Mouse (Mus musculus) stomach, embryonic 15.5 days (tissue): ENCODE data around the gene Flt3l. TPM values are rescaled to one million over a fixed set of nuclear protein-coding genes. Genes with fewer than 3 reads are reported as not detected.

Experiments
- microRNA counts: library from miRNA; unstranded; fragments of <30 nt; microRNA quantifications from one replicate; lab custom pipeline; 2016
- microRNA-seq: library from miRNA; unstranded; fragments of <30 nt; microRNA quantifications from one replicate; pipeline ENCODE4, GENCODE M21; 2016
- polyA plus RNA-seq: library from polyadenylated mRNA; unstranded; fragments of >200 nt; fragmentation: Nextera tagmentation; extraction: Ambion mirVana; gene quantifications from 2 replicates; pipeline ENCODE4 v1.2.1, GENCODE M21; 2015

The Flt3l gene
- polyA plus RNA-seq, 1 experiment from 2014 or later = 2.2 TPM

MicroRNAs encoded within 50 kb of the gene (microRNA counts, 519-probe panel; counts per million panel counts)
- 2,576 counts per million, percentile 61 among the panel's probes with 10 or more counts for microRNA mmu-miR-150 (lab: Ali Mortazavi, UCI)

Small RNA genes lying within 50 kb of the gene (microRNA-seq; reads per million reads assigned to microRNA genes)
- 20.5 reads per million, percentile 32 among the genes with 10 or more reads in this experiment for gene Mir150
- 9.5 reads per million, percentile 24 among the genes with 10 or more reads in this experiment for gene Mir5121
- not detected for gene Mir7055

Other genes starting within 250 kb of the Flt3l start
- 88.7 and 91.0 TPM in 2 replicates for gene Med25, start 243.7 kb downstream of the Flt3l start, polyA plus RNA-seq
- gene Fuz, start 240.4 kb downstream of the Flt3l start, polyA plus RNA-seq = 22.2 and 24.2 TPM in 2 replicates
- 61.5 and 61.6 TPM in 2 replicates for gene Ap2a1, start 206.9 kb downstream of the Flt3l start, polyA plus RNA-seq
- 0.09 and 0.14 TPM in 2 replicates for gene Tsks, start 193.2 kb downstream of the Flt3l start, polyA plus RNA-seq
- 19.3 and 19.4 TPM in 2 replicates for gene Cpt1c, start 161.6 kb downstream of the Flt3l start, polyA plus RNA-seq
- gene Prmt1, start 149.9 kb downstream of the Flt3l start, polyA plus RNA-seq = 396 and 430 TPM in 2 replicates
- gene Irf3, start 138.8 kb downstream of the Flt3l start, polyA plus RNA-seq = 89.5 and 94.4 TPM in 2 replicates
- 47.3 and 47.7 TPM in 2 replicates for gene Bcl2l12, start 137.7 kb downstream of the Flt3l start, polyA plus RNA-seq
- 32.4 and 39.3 TPM in 2 replicates for gene Scaf1, start 120.1 kb downstream of the Flt3l start, polyA plus RNA-seq
- gene Rras, start 118.5 kb downstream of the Flt3l start, polyA plus RNA-seq = 58.0 and 59.8 TPM in 2 replicates
- gene Prr12, start 83.6 kb downstream of the Flt3l start, polyA plus RNA-seq = 9.1 and 9.6 TPM in 2 replicates
- gene Nosip, start 74.0 kb downstream of the Flt3l start, polyA plus RNA-seq = 52.8 and 55.5 TPM in 2 replicates
- 20.5 and 24.7 TPM in 2 replicates for gene Prrg2, start 73.8 kb downstream of the Flt3l start, polyA plus RNA-seq
- gene Rcn3, start 44.2 kb downstream of the Flt3l start, polyA plus RNA-seq = 320 and 325 TPM in 2 replicates
- gene Fcgrt, start 32.6 kb downstream of the Flt3l start, polyA plus RNA-seq = 92.1 and 94.1 TPM in 2 replicates
- gene Rps11, start 12.0 kb downstream of the Flt3l start, polyA plus RNA-seq = 1,420 and 1,462 TPM in 2 replicates
- 1,296 and 1,308 TPM in 2 replicates for gene Rpl13a, start 7.7 kb downstream of the Flt3l start, polyA plus RNA-seq
- gene Gm45713, start 201 bp downstream of the Flt3l start, polyA plus RNA-seq = 0.42 TPM in 1 of 2 replicates, not detected in the other
- 80.3 and 90.0 TPM in 2 replicates for gene Pih1d1, start 17.9 kb upstream of the Flt3l start, polyA plus RNA-seq
- 49.3 and 58.7 TPM in 2 replicates for gene Aldh16a1, start 18.2 kb upstream of the Flt3l start, polyA plus RNA-seq
- gene Slc17a7, start 27.5 kb upstream of the Flt3l start, polyA plus RNA-seq = 0.13 TPM in 1 of 2 replicates, not detected in the other
- gene Gfy, start 43.1 kb upstream of the Flt3l start, polyA plus RNA-seq = not detected in 2 replicates
- not detected in 2 replicates for gene Pth2, start 44.6 kb upstream of the Flt3l start, polyA plus RNA-seq
- 0.55 and 0.64 TPM in 2 replicates for gene Ccdc155, start 68.5 kb upstream of the Flt3l start, polyA plus RNA-seq
- gene Dkkl1, start 75.7 kb upstream of the Flt3l start, polyA plus RNA-seq = 1.1 and 1.4 TPM in 2 replicates
- gene Tead2, start 79.3 kb upstream of the Flt3l start, polyA plus RNA-seq = 123 and 141 TPM in 2 replicates
- gene Cd37, start 102.7 kb upstream of the Flt3l start, polyA plus RNA-seq = 4.2 and 7.1 TPM in 2 replicates
- not detected in 2 replicates for gene Slc6a16, start 104.7 kb upstream of the Flt3l start, polyA plus RNA-seq
- not detected in 2 replicates for gene Slc6a21, start 141.1 kb upstream of the Flt3l start, polyA plus RNA-seq
- gene Trpm4, start 197.3 kb upstream of the Flt3l start, polyA plus RNA-seq = 23.9 and 26.9 TPM in 2 replicates
- gene Hrc, start 198.9 kb upstream of the Flt3l start, polyA plus RNA-seq = 1.4 and 1.5 TPM in 2 replicates
- gene Ppfia3, start 230.6 kb upstream of the Flt3l start, polyA plus RNA-seq = 4.8 and 5.6 TPM in 2 replicates
- 3.5 and 4.0 TPM in 2 replicates for gene Lin7b, start 234.2 kb upstream of the Flt3l start, polyA plus RNA-seq